In genomic region chr14:31215157-31216002, GRCm38 (mm10) we compare ENCODE assay signal across 8 mouse cellular contexts. TPM values are rescaled to one million over a fixed set of nuclear protein-coding genes. Genes with fewer than 3 reads are reported as not detected.
A peak's percentile ranks its signal among the peaks of the same experiment; 100 is the strongest.
DNase-seq lines count a peak whose midpoint lies in the region; ATAC-seq and TF ChIP-seq lines count a peak whose summit lies in the region.

No protein-coding gene starts in this region.

- H3K36me3 ChIP-seq in forebrain, embryonic 14.5 days (ENCODE audit: control insufficient read depth, insufficient read depth, low read length): no peaks in the 10 kb centered on the region
- H3K36me3 ChIP-seq in hindbrain, embryonic 14.5 days (replicated peaks; ENCODE audit: control insufficient read depth, insufficient read depth): no peaks in the 10 kb centered on the region

- H3K4me1 ChIP-seq in forebrain, embryonic 14.5 days (ENCODE audit: control insufficient read depth, insufficient read depth, low read length): no peaks in the 10 kb centered on the region
- peaks cover 14% of the 10 kb centered on the region for H3K4me1 ChIP-seq in hindbrain, embryonic 14.5 days (replicated peaks; ENCODE audit: control insufficient read depth, insufficient read depth, low read length)

- peak; percentile 63 for DNase-seq in gastrocnemius, adult 2 months
- no peak for DNase-seq in gastrocnemius, adult 8-10 months (ENCODE audit: low spot score in 2 of 2)
- DNase-seq in cerebellum, adult 11-12 months: peak; percentile 68
- DNase-seq in forebrain, embryonic 14.5 days (ENCODE audit: low spot score): peak; percentile 76
- peak; percentile 83 for DNase-seq in hindbrain, embryonic 14.5 days (ENCODE audit: low spot score)
- peak; percentile 56 to 59 for DNase-seq in left cerebral cortex, postnatal 25 days (ENCODE audit: low spot score in 2 of 2)
- peak; percentile 74 for DNase-seq in mesoderm, embryonic 11.5 days (ENCODE audit: low read depth, low spot score)
- peak; percentile 43 to 68 for DNase-seq in spleen, adult 18-20 months

- WGBS in forebrain, embryonic 14.5 days: 34% methylated on average over 15 of the region's 15 CpGs
- 32% methylated on average over 15 of the region's 15 CpGs for WGBS in hindbrain, embryonic 14.5 days

- H3K9ac ChIP-seq in forebrain, embryonic 14.5 days (ENCODE audit: low read length): no peak overlapping the region
- H3K9ac ChIP-seq in hindbrain, embryonic 14.5 days: peak overlapping the region; percentile 28; the same call in 1 of the 2 replicates

- H3K27ac ChIP-seq in gastrocnemius, adult 2 months: peak overlapping the region; percentile 28; the same call in 1 of the 2 replicates
- H3K27ac ChIP-seq in forebrain, embryonic 14.5 days (ENCODE audit: low read depth, low read length): no peak overlapping the region
- no peak overlapping the region for H3K27ac ChIP-seq in hindbrain, embryonic 14.5 days

- peak; percentile 79 for ATAC-seq in forebrain, embryonic 14.5 days
- ATAC-seq in hindbrain, embryonic 14.5 days (ENCODE audit: low FRiP score): peak; percentile 73

- no peak overlapping the region for H3K4me2 ChIP-seq in forebrain, embryonic 14.5 days (ENCODE audit: low read length)
- H3K4me2 ChIP-seq in hindbrain, embryonic 14.5 days (replicated peaks): 0 out of 2 replicates have a peak overlapping the region, but pooled peaks have one; percentile 6

- no peaks in the 10 kb centered on the region for H3K27me3 ChIP-seq in forebrain, embryonic 14.5 days (replicated peaks; ENCODE audit: control insufficient read depth, insufficient read depth, low read length)
- H3K27me3 ChIP-seq in hindbrain, embryonic 14.5 days (ENCODE audit: control insufficient read depth, insufficient read depth, low read length): no peaks in the 10 kb centered on the region

- peak overlapping the region; percentile 23; the same call in 1 of the 2 replicates for H3K4me3 ChIP-seq in gastrocnemius, adult 2 months
- no peak overlapping the region for H3K4me3 ChIP-seq in forebrain, embryonic 14.5 days (ENCODE audit: low read depth, low read length)
- no peak overlapping the region for H3K4me3 ChIP-seq in hindbrain, embryonic 14.5 days (replicated peaks; ENCODE audit: low read length)

- intact Hi-C loops in gastrocnemius, adult 2 months (cut with DNase I): loop anchor here (1.0 kb wide), 1 partner anchor 19 kb away; no protein-coding TSS in a partner anchor
- intact Hi-C loops in left cerebral cortex, postnatal 25 days (cut with DNase I): loop anchor here (1.0 to 5.0 kb wide), 4 partner anchors 16 to 122 kb away; partner anchors contain the start of genes Capn7 and Dnah1

- peak; percentile 87 for TF ChIP-seq CTCF in gastrocnemius, adult 2 months (IDR thresholded peaks at IDR 0.05)

- H3K9me3 ChIP-seq in forebrain, embryonic 14.5 days (replicated peaks; ENCODE audit: control insufficient read depth, low read length): no peaks in the 10 kb centered on the region
- no peaks in the 10 kb centered on the region for H3K9me3 ChIP-seq in hindbrain, embryonic 14.5 days (ENCODE audit: control insufficient read depth, low read length)

RNA-seq across cellular contexts. Expression of gene Nisch, which starts 1.4 kb away (rescaled TPM):
- 10 to 100 TPM; 60.8 to 70.3 TPM for total RNA-seq in gastrocnemius, adult 2 months (2021)
- total RNA-seq in gastrocnemius, adult 8-10 months (2022): 10 to 100 TPM; 49.1 to 60.3 (median 53.8) TPM
- 217 and 277 TPM in 2 replicates for polyA plus RNA-seq in forebrain, embryonic 14.5 days (2014; fragmentation: Nextera tagmentation; extraction: Ambion mirVana)
- polyA plus RNA-seq in hindbrain, embryonic 14.5 days (2014; fragmentation: Nextera tagmentation; extraction: Ambion mirVana): 304 and 309 TPM in 2 replicates
- total RNA-seq in left cerebral cortex, postnatal 25 days (2021): 100 to 1,000 TPM; 375 to 386 TPM

RNA-seq across cellular contexts. Expression of gene Sema3g, which starts 2.3 kb away (rescaled TPM):
- 1 to 10 TPM; 7.0 to 8.3 TPM for total RNA-seq in gastrocnemius, adult 2 months (2021)
- 1 to 10 TPM; 3.8 to 4.9 (median 4.5) TPM for total RNA-seq in gastrocnemius, adult 8-10 months (2022)
- 0.23 and 0.25 TPM in 2 replicates for polyA plus RNA-seq in forebrain, embryonic 14.5 days (2014; fragmentation: Nextera tagmentation; extraction: Ambion mirVana)
- polyA plus RNA-seq in hindbrain, embryonic 14.5 days (2014; fragmentation: Nextera tagmentation; extraction: Ambion mirVana): 0.27 and 0.32 TPM in 2 replicates
- 1 to 10 TPM; 4.9 to 5.5 TPM for total RNA-seq in left cerebral cortex, postnatal 25 days (2021)

RNA-seq across cellular contexts. Expression of gene Tnnc1, which starts 7.3 kb away (rescaled TPM):
- total RNA-seq in gastrocnemius, adult 2 months (2021): 1,000 to 10,000 TPM in 1 of 2 experiments, 100 to 1,000 TPM in 1; 386 to 1,185 TPM
- 100 to 1,000 TPM; 451 to 634 (median 529) TPM for total RNA-seq in gastrocnemius, adult 8-10 months (2022)
- 1.2 and 1.3 TPM in 2 replicates for polyA plus RNA-seq in forebrain, embryonic 14.5 days (2014; fragmentation: Nextera tagmentation; extraction: Ambion mirVana)
- 2.4 and 3.2 TPM in 2 replicates for polyA plus RNA-seq in hindbrain, embryonic 14.5 days (2014; fragmentation: Nextera tagmentation; extraction: Ambion mirVana)
- 10 to 100 TPM; 65.9 to 79.1 TPM for total RNA-seq in left cerebral cortex, postnatal 25 days (2021)

RNA-seq across cellular contexts. Expression of gene Phf7, which starts 35.7 kb away (rescaled TPM):
- 1 to 10 TPM; 7.3 to 8.9 TPM for total RNA-seq in gastrocnemius, adult 2 months (2021)
- 10 to 100 TPM; 11.2 to 11.7 (median 11.6) TPM for total RNA-seq in gastrocnemius, adult 8-10 months (2022)
- 11.6 and 13.2 TPM in 2 replicates for polyA plus RNA-seq in forebrain, embryonic 14.5 days (2014; fragmentation: Nextera tagmentation; extraction: Ambion mirVana)
- 10.4 and 10.7 TPM in 2 replicates for polyA plus RNA-seq in hindbrain, embryonic 14.5 days (2014; fragmentation: Nextera tagmentation; extraction: Ambion mirVana)
- total RNA-seq in left cerebral cortex, postnatal 25 days (2021): 1 to 10 TPM; 3.2 to 4.2 TPM

RNA-seq across cellular contexts. Expression of gene Bap1, which starts 35.9 kb away (rescaled TPM):
- 10 to 100 TPM; 46.7 to 48.0 TPM for total RNA-seq in gastrocnemius, adult 2 months (2021)
- total RNA-seq in gastrocnemius, adult 8-10 months (2022): 10 to 100 TPM; 46.3 to 57.2 (median 48.7) TPM
- 93.9 and 105 TPM in 2 replicates for polyA plus RNA-seq in forebrain, embryonic 14.5 days (2014; fragmentation: Nextera tagmentation; extraction: Ambion mirVana)
- 93.3 and 94.1 TPM in 2 replicates for polyA plus RNA-seq in hindbrain, embryonic 14.5 days (2014; fragmentation: Nextera tagmentation; extraction: Ambion mirVana)
- total RNA-seq in left cerebral cortex, postnatal 25 days (2021): 100 to 1,000 TPM; 138 to 146 TPM

Comparison
In these comparisons a context has a peak if more than half of its experiments do, and no peak if none do; other contexts are left out.
1. DNase-seq: peak in gastrocnemius, adult 2 months (single experiment), cerebellum, adult 11-12 months (single experiment), forebrain, embryonic 14.5 days (single experiment), hindbrain, embryonic 14.5 days (single experiment), left cerebral cortex, postnatal 25 days (2 of 2), mesoderm, embryonic 11.5 days (single experiment) and spleen, adult 18-20 months (2 of 2); none in gastrocnemius, adult 8-10 months (0 of 2).
2. RNA of gene Nisch, which starts 1.4 kb away (total RNA-seq): 375 to 386 TPM in left cerebral cortex, postnatal 25 days; 60.8 to 70.3 TPM in gastrocnemius, adult 2 months and 49.1 to 60.3 TPM in gastrocnemius, adult 8-10 months; every median in the first group is over 4 times any median in the second.
3. RNA of gene Tnnc1, which starts 7.3 kb away (total RNA-seq): 386 to 1,185 TPM in gastrocnemius, adult 2 months and 451 to 634 TPM in gastrocnemius, adult 8-10 months; 65.9 to 79.1 TPM in left cerebral cortex, postnatal 25 days; every median in the first group is over 4 times any median in the second.